Mouse (Mus musculus): Measurements from ENCODE around the gene Gm10031. TPM values are rescaled to one million over a fixed set of nuclear protein-coding genes. Genes with fewer than 3 reads are reported as not detected.
"Not testable (repeated sequence)": the region's sequence is repeated elsewhere in the genome, so short reads cannot be mapped to it uniquely, and the experiment has no call there.

Gene Gm10031
- polyA plus RNA-seq, 1 experiment from 2014 or later: 1.8 TPM

GRCm38 (mm10) chr1:156507753-156508152, 16.1 kb upstream of the Gm10031 start:
- H3K4me3 ChIP-seq (replicated peaks): no peak overlapping the region
- no peaks in the 10 kb centered on the region for H3K4me1 ChIP-seq
- no peak overlapping the region for H3K27ac ChIP-seq
- H3K9ac ChIP-seq: no peak overlapping the region
- no peak overlapping the region for H3K4me2 ChIP-seq
- no peaks in the 10 kb centered on the region for H3K27me3 ChIP-seq (replicated peaks)
- 86% methylated on average over 3 of the region's 3 CpGs for WGBS
- H3K9me3 ChIP-seq: no peaks in the 10 kb centered on the region
- H3K36me3 ChIP-seq: no peaks in the 10 kb centered on the region
- ATAC-seq (ENCODE audit: insufficient read depth, low FRiP score, low read depth): no peak

- Histone ChIP-seq H3K9me3 (no peaks in the 10 kb centered on the region), H3K27me3 (replicated peaks) (no peaks in the 10 kb centered on the region), H3K4me3 (replicated peaks) (no peak overlapping the region), H3K36me3 (no peaks in the 10 kb centered on the region), H3K9ac (no peak overlapping the region), H3K27ac (no peak overlapping the region), H3K4me1 (no peaks in the 10 kb centered on the region), H3K4me2 (no peak overlapping the region)
- WGBS: 55% methylated on average over 3 of the region's 3 CpGs
- peak; percentile 65; the same call in 1 of the 2 replicates for ATAC-seq (ENCODE audit: insufficient read depth, low FRiP score, low read depth)
These were observed 3.6 kb upstream of the Gm10031 start for GRCm38 (mm10) chr1:156520136-156520780.

- ATAC-seq (ENCODE audit: insufficient read depth, low FRiP score, low read depth): no peak; the same call in 1 of the 2 replicates
- H3K9me3 ChIP-seq: no peaks in the 10 kb centered on the region
- no peaks in the 10 kb centered on the region for H3K4me1 ChIP-seq
- H3K36me3 ChIP-seq: no peaks in the 10 kb centered on the region
- peak overlapping the region; percentile 34 for H3K4me2 ChIP-seq
- no peak overlapping the region; the same call in 1 of the 2 replicates for H3K27ac ChIP-seq
- no peak overlapping the region for H3K4me3 ChIP-seq (replicated peaks)
- 55% methylated on average over 15 of the region's 15 CpGs for WGBS
- H3K27me3 ChIP-seq (replicated peaks): no peaks in the 10 kb centered on the region
- no peak overlapping the region for H3K9ac ChIP-seq
These were observed 1.9 kb upstream of the Gm10031 start for GRCm38 (mm10) chr1:156521796-156522517.

GRCm38 (mm10) chr1:156532476-156533175, 8.8 kb downstream of the Gm10031 start:
- H3K4me1 ChIP-seq; H3K4me3 ChIP-seq (replicated peaks): not testable (repeated sequence)
- WGBS: 78% methylated on average over 16 of the region's 16 CpGs

GRCm38 (mm10) chr1:156533483-156533882, 9.7 kb downstream of the Gm10031 start:
- no peak overlapping the region for H3K27ac ChIP-seq
- no peaks in the 10 kb centered on the region for H3K4me1 ChIP-seq
- H3K36me3 ChIP-seq: no peaks in the 10 kb centered on the region
- 86% methylated on average over 3 of the region's 3 CpGs for WGBS
- H3K27me3 ChIP-seq (replicated peaks): no peaks in the 10 kb centered on the region
- no peak for ATAC-seq (ENCODE audit: insufficient read depth, low FRiP score, low read depth)
- no peaks in the 10 kb centered on the region for H3K9me3 ChIP-seq
- no peak overlapping the region for H3K9ac ChIP-seq
- no peak overlapping the region for H3K4me3 ChIP-seq (replicated peaks)
- no peak overlapping the region for H3K4me2 ChIP-seq

More at GRCm38 (mm10) chr1:156532476-156533175, 8.8 kb downstream of the Gm10031 start:
- H3K27me3 ChIP-seq (replicated peaks); H3K9me3 ChIP-seq; H3K9ac ChIP-seq; H3K36me3 ChIP-seq; ATAC-seq (ENCODE audit: insufficient read depth, low FRiP score, low read depth); H3K27ac ChIP-seq; H3K4me2 ChIP-seq: not testable (repeated sequence)

- Histone ChIP-seq H3K4me2 (no peak overlapping the region), H3K4me3 (replicated peaks) (no peak overlapping the region), H3K27me3 (replicated peaks) (no peaks in the 10 kb centered on the region), H3K36me3 (no peaks in the 10 kb centered on the region), H3K4me1 (no peaks in the 10 kb centered on the region), H3K27ac (no peak overlapping the region), H3K9ac (no peak overlapping the region), H3K9me3 (no peaks in the 10 kb centered on the region)
- WGBS: 88% methylated on average over 4 of the region's 4 CpGs
- ATAC-seq (ENCODE audit: insufficient read depth, low FRiP score, low read depth): no peak
These were observed 10.1 kb downstream of the Gm10031 start for GRCm38 (mm10) chr1:156533911-156534310.

GRCm38 (mm10) chr1:156537031-156537430, 13.2 kb downstream of the Gm10031 start:
- no peak overlapping the region for H3K9ac ChIP-seq
- H3K4me1 ChIP-seq: no peaks in the 10 kb centered on the region
- H3K36me3 ChIP-seq: no peaks in the 10 kb centered on the region
- H3K4me2 ChIP-seq: no peak overlapping the region
- H3K27ac ChIP-seq: no peak overlapping the region
- no peaks in the 10 kb centered on the region for H3K27me3 ChIP-seq (replicated peaks)
- no peaks in the 10 kb centered on the region for H3K9me3 ChIP-seq
- ATAC-seq (ENCODE audit: insufficient read depth, low FRiP score, low read depth): no peak
- no peak overlapping the region for H3K4me3 ChIP-seq (replicated peaks)
- WGBS: 74% methylated on average over 2 of the region's 2 CpGs

GRCm38 (mm10) chr1:156537701-156538100, 13.9 kb downstream of the Gm10031 start:
- no peak overlapping the region for H3K9ac ChIP-seq
- no peaks in the 10 kb centered on the region for H3K4me1 ChIP-seq
- no peaks in the 10 kb centered on the region for H3K9me3 ChIP-seq
- H3K27me3 ChIP-seq (replicated peaks): no peaks in the 10 kb centered on the region
- H3K36me3 ChIP-seq: no peaks in the 10 kb centered on the region
- no peak overlapping the region for H3K4me2 ChIP-seq
- H3K27ac ChIP-seq: no peak overlapping the region
- no peak overlapping the region for H3K4me3 ChIP-seq (replicated peaks)
- 78% methylated on average over 6 of the region's 6 CpGs for WGBS
- no peak for ATAC-seq (ENCODE audit: insufficient read depth, low FRiP score, low read depth)

- Histone ChIP-seq H3K4me2 (no peak overlapping the region), H3K9ac (no peak overlapping the region), H3K4me1 (no peaks in the 10 kb centered on the region), H3K4me3 (replicated peaks) (no peak overlapping the region), H3K9me3 (no peaks in the 10 kb centered on the region), H3K27me3 (replicated peaks) (no peaks in the 10 kb centered on the region), H3K27ac (no peak overlapping the region), H3K36me3 (no peaks in the 10 kb centered on the region)
- no peak for ATAC-seq (ENCODE audit: insufficient read depth, low FRiP score, low read depth)
- 61% methylated on average over 3 of the region's 3 CpGs for WGBS
These were observed 14.6 kb downstream of the Gm10031 start for GRCm38 (mm10) chr1:156538382-156538781.

GRCm38 (mm10) chr1:156539787-156540560, 16.2 kb downstream of the Gm10031 start:
- 44% methylated on average over 4 of the region's 4 CpGs for WGBS
- no peak overlapping the region for H3K4me2 ChIP-seq
- H3K4me3 ChIP-seq (replicated peaks): no peak overlapping the region
- H3K9me3 ChIP-seq: no peaks in the 10 kb centered on the region
- peaks cover 3% of the 10 kb centered on the region for H3K4me1 ChIP-seq
- no peak overlapping the region for H3K27ac ChIP-seq
- no peaks in the 10 kb centered on the region; the same call in 1 of the 2 replicates for H3K27me3 ChIP-seq (replicated peaks)
- ATAC-seq (ENCODE audit: insufficient read depth, low FRiP score, low read depth): no peak
- no peak overlapping the region for H3K9ac ChIP-seq
- no peaks in the 10 kb centered on the region for H3K36me3 ChIP-seq

GRCm38 (mm10) chr1:156543999-156544398, 20.2 kb downstream of the Gm10031 start:
- Histone ChIP-seq H3K36me3 (no peaks in the 10 kb centered on the region), H3K9ac (no peak overlapping the region), H3K27ac (no peak overlapping the region), H3K9me3 (no peaks in the 10 kb centered on the region), H3K4me1 (peaks cover 3% of the 10 kb centered on the region), H3K4me3 (replicated peaks) (no peak overlapping the region), H3K27me3 (replicated peaks) (no peaks in the 10 kb centered on the region; the same call in 1 of the 2 replicates), H3K4me2 (no peak overlapping the region)
- 17% methylated on average over 12 of the region's 12 CpGs for WGBS
- no peak for ATAC-seq (ENCODE audit: insufficient read depth, low FRiP score, low read depth)
